Mouse (Mus musculus) CD8-positive naive resting alpha-beta T cell, adult 2 months (primary cell): ENCODE results near the gene Agbl2.

Source experiments
- DNase-seq, 2 experiments: peaks; one replicate each; pipeline ENCODE4 v3.0.0; 2022; ENCODE audit warnings: low read depth in 2 of 2, low spot score in 2 of 2

Gene Agbl2

DNA sequence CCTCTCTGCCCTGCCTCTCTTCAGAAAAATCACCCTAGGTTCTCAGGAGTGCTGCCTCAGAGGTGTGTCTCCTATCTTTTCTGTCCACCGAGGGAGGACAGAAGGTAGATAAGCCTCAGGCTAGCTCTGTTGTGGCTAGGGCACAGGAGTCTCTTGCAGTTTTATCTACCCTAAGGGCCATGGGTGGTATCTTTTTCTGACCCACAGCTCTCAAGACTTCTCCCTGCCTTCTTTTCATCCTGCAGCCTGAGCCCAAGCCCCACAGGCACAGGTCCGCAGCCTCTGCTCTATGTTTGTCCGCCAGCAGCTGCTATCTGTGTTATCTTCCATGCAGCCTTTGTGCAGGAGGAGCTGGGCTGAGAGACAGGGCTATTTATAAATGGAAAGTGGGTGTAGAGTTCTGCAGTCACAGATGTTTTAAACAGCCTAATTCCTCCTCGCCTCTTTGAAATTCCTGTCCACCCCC, 87.6 kb downstream of the Agbl2 start:
- DNase-seq: no peak

DNA sequence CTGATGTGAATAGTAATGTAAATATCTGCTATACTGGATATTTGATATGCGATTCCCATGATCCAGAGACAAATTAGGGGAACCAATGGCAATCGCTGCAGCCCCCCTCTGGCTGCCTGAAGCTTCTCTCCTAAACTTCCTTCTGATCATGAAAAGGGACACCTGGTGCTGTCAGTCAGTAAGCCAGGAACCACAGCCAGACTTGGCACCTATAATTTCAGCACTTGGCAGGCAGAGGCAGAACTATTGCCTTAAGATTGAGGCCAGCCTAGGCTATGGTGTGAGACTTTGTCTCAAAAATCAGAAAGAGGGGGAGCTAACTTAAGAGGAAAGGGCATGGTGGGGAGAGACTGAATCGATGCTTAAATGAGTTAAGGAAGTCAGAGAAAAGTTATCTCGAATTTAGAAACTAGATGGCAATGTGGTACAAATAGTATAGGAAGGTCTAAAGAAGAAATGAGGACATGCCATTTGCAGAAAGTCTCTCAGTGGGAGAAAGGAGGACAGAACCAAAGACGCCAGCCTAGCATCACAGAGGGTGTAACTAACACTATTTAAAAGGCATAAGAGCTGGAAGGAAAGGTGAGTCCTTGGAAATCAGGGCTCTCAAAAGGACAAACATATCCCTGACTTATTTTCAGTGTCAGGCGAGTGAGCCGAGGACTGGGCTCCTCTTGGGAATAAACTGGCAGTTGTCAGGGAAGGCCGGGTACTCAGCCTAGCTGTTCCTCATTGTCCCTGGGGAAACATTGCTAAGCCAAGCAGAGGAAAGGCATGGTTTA, 88.8 kb downstream of the Agbl2 start:
- no peak for DNase-seq

DNA sequence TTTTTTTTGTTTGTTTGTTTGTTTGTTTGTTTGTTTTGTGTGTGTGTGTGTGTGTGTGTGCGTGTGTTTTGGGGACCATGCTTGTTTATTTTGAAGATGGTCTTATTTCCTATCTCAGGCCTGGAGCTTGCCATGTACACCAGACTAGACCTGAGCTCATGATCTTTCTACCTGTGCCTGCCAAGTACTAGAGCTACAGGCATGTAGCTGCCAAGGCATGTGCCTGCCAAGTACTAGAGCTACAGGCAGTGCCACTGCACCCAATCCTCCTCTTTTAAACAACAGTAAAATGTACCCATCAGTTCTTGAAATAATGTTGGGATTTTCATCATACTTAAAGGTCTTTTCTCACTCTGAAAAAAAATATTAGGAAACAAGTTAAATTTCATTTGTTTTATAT, 91.5 kb downstream of the Agbl2 start:
- DNase-seq: no peak

DNA sequence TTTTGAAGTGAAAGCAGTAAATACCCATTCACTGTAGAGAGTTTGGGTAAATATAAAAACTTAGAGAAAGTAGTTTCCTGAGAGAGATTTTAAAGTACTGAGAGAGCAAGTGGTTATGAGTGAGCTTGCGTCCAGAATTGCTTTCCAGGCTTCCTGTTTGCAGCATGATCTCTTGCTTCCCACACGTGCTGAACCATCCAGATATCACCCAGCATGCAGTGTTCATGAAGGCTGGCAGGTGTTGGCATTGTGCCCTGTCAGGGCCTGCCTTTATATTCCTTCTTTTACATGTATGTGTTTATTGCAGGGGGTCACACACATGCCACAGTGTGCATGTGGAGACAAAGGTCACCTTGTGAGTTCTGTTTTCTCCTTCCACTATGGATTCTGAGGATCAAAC, 92.7 kb downstream of the Agbl2 start:
- no peak for DNase-seq

DNA sequence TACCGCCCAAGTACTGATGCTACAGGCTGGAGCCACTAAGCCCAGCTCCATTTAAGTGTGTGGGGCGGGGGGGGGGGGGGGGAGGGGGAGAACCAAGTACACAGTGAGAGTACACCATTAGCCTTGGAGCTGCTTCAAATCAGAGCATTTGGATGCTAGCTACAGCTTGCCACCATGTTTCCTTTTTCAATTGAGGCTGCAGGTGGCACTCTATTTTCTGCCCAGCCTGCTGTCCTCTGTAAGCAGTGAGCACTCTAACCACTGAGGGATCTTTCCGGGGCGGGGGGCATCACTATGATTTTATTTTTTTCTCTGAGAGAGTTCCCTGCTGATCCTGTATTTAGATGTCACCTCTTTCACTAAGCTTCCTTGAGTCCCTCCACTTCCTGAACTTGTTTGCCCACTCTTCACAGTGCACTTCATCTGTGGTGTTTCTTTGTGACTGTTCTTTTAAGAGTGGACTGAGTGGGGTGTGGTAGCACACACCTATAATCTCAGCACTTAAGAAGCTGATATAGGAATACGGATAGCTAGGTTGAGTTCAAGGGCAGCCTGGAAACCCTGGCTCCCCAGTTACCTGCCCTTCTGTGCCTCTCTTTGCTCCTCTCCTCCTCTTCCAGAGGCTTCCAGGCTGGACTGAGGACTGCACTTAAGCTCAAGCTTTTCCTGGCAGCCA, 95.2 kb downstream of the Agbl2 start:
- DNase-seq: no peak

DNA sequence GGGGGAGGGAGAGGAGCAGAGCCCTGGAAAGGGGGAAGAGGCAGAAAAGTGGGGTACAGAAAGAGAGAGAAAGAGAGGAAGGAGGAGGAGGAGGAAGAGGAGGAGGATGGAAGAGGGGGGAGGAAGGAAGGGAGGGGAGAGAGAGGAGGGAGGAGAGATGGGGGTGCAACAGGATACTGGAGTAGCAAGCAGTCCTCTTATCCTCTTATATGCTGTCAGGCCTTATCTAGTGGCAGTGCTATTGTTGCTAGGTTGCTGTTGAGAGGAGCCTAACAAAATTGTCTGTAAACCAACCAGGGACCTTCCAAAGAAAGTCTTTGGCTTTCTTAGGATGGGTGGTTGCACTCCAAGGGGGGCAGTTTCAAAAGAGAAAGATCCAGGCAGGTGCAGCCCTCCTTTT, 96.9 kb downstream of the Agbl2 start:
- no peak for DNase-seq

DNA sequence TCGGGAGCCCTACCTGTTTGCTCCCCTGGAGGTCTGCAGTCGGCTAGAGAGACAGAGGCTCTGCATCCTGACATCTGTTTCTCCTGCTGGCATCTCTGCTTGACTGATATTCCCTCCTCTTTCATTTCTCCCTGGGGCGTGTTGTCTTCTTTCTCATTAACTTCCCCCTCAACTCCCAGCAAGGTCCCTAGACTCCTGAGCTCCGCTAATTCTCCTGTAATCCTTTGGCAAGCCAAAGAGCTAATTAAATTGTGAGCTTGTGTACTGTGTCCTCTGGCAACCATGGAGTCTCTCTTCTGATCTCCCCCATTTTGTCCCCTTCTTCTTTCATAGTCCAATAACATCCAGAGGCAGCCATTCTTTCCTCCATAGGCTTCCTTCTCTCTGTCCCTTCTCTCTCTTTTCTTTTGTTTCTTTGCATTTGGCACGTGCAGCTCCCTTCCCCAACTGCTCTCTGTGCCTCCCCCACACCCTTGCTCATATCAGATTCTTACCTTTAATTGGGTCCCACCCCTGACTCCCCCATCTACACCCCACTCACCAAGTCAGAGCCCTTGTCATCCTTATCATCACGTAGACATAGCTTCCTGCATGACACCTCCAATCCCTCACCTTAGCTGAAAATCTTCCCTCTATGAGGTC, 97.7 kb downstream of the Agbl2 start:
- DNase-seq: no peak

DNA sequence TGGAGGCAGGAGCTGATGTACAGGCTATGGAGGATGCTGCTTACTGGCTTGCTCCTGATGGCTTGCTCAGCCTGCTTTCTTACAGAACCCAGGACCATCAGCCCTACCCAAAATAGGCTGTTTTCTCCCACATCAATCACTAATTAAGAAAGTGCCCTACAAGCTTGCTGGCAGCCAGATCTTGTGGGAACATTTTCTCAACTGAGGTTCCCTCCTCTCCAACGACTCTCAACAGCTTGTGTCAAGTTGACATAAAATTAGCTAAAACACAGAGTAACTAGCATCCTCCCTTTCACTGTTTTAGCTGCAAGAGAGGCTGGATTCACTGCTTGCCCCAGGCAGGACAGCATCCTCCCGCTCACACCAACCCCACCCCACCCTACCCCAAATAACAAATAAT, 99.3 kb downstream of the Agbl2 start:
- no peak for DNase-seq
